Mouse (Mus musculus): ENCODE measurements at regions not wholly inside any gene's neighbourhood (a gene's known extent, or its start where the extent isn't known, plus 50 kb on each side); places are given as distances from the start of the nearest gene placed in this dataset.
A peak's percentile ranks its signal among the peaks of the same experiment; 100 is the strongest.

DNA sequence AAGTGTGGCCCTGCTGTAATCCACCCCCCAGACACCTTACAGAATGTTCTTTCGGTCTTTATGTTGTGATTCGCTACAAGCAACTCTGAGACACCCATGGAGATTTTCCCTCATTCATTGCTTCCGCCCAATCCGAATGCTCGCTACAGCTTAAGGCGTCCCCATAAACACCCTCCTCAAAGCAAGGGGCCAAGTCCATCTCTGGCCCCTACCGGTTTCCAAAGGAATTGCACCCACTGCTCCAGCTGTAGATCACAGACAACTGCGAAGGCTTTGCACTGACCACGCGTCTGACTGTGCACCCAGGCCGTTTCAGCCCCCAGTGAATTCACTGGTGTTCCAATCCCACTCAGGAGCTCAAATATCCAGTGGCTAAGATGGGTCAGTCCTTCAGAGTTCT is 160.6 kb downstream of the Rpap3 start:
- TF ChIP-seq POLR2A (IDR thresholded peaks at IDR 0.05; ENCODE audit: extremely low read depth, insufficient read depth, low read length) (no peak), CTCF (IDR thresholded peaks at IDR 0.05; ENCODE audit: low read depth, low read length) (peak; percentile 7; the same call in 1 of the 2 replicates)
